Mouse (Mus musculus): ENCODE results near the gene Wdr82. TPM values are rescaled to one million over a fixed set of nuclear protein-coding genes. Genes with fewer than 3 reads are reported as not detected.
"Not testable (repeated sequence)": the region's sequence is repeated elsewhere in the genome, so short reads cannot be mapped to it uniquely, and the experiment has no call there.

Wdr82 gene
- total RNA-seq, 2 experiments from 2014 or later = 168 to 170 TPM

DNA sequence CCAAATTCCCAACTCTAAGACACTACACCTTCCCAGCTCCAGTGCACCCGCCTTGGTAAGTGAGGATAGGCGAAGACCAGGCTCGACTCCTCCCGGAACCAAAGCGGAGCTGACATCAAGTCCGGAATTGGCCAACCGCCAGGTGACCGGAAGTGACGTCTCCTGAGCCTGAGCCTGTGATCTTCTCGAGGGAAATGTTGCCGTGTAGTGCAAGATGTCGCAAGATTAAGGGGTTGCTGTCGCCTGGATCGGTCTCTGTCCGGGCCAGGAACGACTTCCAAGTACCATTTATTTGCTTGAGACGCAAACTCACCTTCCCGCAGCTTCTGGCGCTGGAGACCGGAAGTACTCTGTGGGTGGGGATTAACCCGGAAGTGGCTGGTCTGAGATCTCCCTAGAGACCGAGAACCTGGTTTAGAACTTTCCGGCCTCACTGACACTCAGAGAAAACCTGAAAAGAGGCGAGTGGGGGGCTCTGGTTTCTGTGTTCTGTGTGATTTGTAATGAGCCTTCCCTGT, 10.9 kb upstream of the Wdr82 start:
- peak; percentile 98 for DNase-seq
- intact Hi-C loops (cut with DNase I) = no loop called here

DNA sequence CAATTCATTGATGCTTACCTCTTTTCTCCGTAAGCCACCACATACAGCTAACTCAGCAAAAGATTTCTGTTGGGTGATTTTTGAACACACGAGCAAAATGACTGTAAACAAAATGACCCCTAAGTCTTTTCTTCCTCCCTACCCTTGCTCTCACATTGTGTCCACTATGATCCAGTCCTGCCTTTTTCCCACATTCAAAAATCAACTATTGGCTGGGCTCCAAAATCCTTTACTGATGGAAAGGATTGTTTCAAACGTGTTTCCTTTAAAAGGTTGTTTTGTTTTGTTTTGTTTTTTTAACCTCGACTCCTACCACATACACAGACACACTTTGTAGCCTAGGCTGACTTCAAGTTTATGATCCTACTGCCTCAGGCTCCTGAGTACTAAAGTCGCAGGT, 10.3 kb upstream of the Wdr82 start:
- no peak for DNase-seq
- intact Hi-C loops (cut with DNase I) = no loop called here

DNA sequence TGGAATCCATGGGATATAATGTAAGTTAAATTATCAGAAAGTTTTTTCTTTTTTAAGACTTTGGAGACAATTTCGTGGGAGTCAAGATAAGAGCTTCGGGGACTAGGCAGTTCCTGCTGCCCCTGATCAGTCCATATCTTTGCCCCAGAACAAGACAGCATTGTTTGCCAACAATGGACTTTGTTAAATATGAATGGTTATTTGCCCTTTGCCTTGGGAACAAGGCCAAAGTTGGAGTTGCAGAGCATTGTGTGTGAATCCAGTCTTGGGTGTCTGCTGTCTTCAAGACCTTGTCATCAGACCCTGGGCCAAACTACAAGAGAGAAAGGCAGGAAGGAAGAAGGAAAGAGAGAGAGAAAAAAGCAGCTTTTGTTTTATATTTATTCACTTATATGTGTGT, 4.0 kb upstream of the Wdr82 start:
- DNase-seq = no peak
- intact Hi-C loops (cut with DNase I) = no loop called here

DNA sequence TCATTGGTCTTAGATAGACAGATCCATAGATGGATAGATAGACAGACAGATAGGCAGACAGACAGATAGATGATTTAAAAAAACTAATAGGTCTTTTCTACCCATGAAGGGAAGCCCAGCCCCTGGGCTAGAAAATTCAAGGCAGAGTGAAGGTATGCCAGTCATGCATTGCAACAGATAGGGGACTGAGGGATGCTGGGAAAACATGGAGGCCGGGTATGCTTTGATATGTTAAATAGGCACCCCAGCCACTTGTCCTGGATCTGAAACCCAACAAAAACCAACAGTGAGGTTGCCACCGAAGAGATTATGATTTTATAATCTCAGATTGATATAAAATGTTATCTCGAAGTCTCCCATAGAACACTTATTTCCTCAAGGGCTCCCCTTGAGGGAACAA, 3.5 kb upstream of the Wdr82 start:
- intact Hi-C loops (cut with DNase I) = no loop called here
- no peak for DNase-seq

DNA sequence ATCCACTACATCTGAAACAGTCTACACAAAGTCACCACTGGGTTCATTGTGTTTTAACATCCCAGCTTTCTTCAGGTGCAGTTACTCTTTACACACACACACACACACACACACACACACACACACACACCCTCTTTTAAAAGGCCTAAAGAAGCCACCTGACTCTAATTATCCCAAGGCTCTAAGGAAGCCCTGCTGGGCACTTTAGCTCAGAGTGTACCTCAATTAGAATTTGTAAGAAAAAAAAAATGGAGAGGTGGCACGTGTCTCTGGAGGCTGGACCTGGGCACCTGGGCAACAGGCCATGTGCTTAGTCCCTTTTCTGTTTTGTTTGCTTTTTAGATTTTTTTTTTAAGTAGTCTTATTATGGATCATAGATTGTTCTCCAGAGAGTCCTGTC, 3.0 kb upstream of the Wdr82 start:
- DNase-seq = no peak
- intact Hi-C loops (cut with DNase I) = no loop called here

DNA sequence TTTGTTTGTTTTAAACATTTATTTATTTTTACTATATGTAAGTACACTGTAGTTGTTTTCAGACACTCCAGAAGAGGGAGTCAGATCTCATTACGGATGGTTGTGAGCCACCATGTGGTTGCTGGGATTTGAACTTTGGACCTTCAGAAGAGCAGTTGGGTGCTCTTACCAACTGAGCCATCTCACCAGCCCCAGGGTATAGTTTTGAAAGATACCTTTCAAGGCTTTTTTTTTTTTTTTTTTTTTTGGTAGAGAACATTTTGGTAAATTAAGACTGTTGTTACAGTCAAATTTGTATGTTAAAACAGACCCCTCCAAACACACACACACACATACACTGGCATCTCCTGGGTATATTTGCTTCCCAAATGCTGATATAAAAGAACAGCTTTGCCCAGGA, 1.7 kb upstream of the Wdr82 start:
- DNase-seq; intact Hi-C loops (cut with DNase I): not testable (repeated sequence)

DNA sequence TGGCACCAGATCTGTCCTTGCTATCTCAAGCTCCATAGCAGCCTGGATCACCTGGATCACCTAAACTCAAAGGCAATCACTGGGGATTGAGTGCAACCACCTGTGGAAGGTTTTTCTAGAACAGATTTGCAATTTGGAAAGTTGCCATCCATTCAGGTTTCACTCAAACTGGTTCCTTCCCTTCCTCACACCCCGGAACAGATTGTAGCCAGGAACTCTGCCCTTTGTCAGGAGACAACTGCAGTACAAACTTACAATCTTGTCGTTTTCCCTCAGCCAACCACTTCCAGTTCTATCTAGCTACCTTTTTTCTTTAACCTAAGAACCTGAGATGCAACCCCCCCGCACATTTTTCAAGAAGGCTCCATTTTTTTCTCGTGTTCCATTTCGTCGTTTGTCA, 811 bp upstream of the Wdr82 start:
- intact Hi-C loops (cut with DNase I) = no loop called here

DNA sequence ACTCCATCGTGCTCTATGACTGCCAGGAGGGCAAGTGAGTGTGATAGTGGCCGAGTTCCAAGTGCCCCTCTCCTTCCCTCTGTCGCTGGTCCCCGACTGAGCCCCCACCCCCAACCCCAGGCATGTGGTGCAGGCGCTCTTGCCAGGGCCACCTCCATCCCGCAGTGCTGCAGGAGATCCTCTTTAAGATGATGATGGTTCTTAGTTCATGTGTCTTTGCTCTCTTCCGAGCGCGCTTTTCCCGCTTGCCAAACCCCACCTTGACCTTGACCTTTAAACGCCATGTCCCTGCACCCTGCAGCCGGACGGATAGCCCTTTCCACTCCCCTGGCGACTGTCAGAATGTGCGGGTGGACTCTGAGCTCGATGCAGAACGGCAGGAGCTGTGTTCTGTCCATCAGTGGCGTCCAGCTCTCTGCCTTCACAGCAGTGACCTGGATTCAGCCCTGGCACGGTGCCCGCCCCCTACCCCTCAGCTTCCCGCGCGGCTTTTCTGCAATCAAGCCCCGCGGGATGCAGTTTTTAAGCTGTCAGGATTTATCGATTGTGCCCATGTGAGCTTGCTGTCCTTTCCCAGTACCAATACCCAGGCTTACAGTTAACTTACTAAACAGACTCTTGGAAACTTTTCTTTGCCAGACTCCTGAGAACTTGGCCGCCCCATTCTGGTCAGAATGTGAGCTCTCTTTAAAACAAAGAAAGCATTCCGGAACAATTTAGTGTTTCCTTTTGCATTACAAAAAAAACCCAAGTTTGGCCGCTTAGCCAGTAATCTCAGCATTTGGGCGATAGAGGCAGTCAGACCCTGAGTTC, 824 bp downstream of the Wdr82 start:
- intact Hi-C loops (cut with DNase I) = no loop called here
- peak; percentile 81 for DNase-seq

More for the DNA sequence above, 811 bp upstream of the Wdr82 start:
- no peak for DNase-seq

DNA sequence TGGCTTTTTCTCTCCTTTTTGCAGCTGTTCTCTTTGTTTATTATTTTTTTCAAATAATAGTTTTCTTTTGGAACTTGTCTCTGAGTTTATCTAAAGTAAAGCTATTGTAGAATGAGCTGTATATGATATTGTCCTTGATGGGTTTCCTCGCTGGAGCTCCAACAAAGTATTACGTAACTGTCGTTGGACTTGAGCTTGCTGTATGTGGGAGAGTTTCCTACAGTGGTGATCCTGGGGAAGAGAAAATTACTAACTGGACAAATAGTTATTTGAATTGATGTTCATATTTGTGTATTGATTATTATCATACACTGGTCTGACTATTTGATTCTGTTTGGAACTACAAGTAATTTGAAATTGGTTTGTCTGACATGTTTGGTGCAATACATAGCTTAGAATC, 1.8 kb downstream of the Wdr82 start:
- intact Hi-C loops (cut with DNase I) = no loop called here

DNA sequence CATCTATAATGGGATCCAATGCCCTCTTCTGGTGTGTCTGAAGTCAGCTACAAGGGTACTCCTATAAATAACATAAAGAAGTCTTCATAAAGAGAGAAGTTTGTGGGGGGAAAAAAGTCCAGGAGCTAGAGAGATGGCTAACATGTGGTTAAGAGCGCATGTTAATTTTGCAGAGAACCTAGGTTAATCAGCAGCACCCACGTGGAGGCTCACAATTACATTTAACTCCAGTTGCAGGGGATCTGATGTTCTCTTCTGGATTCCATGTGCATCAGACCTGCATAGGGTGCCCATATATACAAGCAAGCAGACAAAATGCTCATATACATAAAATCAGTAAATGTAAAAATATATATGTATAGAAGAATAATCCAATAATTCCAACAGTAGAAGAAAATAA, 2.6 kb downstream of the Wdr82 start:
- intact Hi-C loops (cut with DNase I) = no loop called here
- DNase-seq = no peak

More for the DNA sequence above, 1.8 kb downstream of the Wdr82 start:
- DNase-seq = no peak

DNA sequence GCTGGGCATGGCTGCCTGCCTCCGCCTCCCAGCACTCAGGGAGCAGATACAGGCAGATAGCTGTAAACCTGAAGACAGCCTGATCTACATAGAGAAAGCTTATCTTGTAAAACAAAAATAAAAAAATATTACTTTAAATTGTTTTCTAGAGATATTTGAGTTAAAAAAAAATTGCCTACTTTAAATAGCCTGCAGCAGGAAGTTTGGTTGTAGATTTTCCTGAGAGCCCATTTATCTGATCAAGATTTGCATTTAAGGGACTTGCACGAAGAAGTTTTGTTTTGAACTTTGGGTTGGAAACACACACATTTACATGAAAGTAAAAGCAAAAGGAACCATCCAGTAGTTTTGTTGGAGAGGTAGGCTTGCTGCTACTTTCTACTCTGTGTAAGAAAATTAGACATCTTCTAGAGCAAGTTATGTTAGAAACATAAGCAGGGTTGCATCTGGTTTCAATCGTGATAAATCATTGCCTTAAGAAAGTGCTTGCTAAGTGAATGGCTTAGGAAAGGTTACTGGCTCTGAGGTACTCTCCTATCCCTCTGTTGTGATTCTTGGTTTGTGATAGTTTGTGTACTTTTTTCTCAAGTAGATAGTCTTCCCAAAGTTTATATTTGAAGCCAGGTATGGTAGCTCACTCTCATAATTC, 4.9 kb downstream of the Wdr82 start:
- intact Hi-C loops (cut with DNase I) = no loop called here
- DNase-seq = no peak

DNA sequence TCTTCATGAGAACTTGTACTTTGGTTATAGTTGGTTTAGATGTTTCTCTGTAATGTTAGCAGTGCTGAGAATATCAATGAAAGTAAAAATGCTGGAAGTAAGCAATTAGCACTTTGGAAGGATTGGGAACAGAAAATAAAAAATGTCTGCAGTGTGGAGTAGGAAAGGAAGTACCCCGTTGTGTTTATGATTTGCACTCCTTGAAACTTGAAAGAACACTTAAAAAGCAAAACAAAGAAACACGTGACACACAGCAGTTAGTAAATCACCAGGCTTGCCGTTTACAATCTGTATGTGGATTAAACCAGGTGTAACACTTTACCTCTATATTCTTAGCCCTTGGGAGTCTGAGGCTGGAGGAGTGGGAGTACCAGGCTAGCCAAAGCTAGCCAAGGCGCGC, 6.0 kb downstream of the Wdr82 start:
- intact Hi-C loops (cut with DNase I) = no loop called here
- DNase-seq = no peak

DNA sequence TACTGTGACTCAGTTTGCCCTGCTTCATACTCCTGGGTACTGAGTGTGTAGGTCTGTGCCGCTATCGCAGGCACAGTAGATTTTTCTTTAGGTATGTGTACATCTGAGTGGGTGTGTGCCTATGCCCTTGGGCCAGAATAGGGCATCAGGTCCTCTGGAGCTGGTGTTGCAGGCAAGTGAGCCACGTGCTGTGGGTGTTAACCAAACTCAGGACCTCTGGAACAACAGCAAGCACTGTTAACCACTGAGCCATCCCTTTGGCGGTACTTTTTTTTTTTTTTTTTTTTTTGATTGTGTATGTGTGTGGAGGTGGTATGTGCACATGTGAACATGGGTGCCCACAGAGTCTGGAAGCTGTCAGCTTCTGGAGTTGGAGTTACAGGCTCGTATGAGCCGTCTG, 7.1 kb downstream of the Wdr82 start:
- DNase-seq = no peak
- intact Hi-C loops (cut with DNase I) = no loop called here

DNA sequence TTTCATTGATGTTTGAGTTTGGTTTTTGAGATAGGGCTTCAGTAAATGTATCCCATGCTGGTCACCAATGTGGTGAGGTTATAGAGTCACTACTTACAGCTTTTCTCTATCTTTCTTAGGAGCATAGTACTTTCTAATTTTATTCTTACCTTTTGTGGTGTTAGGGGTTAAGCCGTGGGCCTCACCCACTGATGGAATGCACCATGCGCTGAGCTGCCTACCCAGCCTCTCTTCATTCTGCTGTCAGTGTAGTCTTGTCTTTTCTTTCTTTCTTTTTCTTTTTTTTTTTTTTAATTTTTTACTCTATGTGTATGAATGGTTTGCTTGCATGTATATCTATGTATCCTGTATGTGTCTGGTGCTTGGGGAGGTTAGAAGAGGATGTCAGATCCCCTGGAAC, 8.7 kb downstream of the Wdr82 start:
- no peak for DNase-seq
- intact Hi-C loops (cut with DNase I) = no loop called here

DNA sequence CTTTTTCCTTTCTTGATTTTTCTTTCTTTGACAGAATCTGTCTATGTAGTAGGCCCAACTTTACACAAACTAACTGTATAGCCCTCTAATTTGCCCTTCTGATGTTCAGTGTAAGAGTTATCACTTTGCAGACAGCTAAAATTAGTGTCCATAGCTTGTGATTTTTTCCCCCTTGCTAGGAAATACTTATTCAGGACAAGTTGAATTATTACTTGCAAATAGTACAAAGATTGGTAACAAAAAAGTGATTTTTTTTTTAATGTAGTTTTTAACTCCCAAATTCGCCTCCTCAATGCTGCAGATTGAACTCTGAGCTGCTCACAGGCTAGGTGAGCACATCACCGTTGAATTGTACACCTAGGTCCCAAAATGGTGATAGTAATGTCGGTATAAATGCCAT, 9.2 kb downstream of the Wdr82 start:
- no peak for DNase-seq
- intact Hi-C loops (cut with DNase I) = no loop called here

DNA sequence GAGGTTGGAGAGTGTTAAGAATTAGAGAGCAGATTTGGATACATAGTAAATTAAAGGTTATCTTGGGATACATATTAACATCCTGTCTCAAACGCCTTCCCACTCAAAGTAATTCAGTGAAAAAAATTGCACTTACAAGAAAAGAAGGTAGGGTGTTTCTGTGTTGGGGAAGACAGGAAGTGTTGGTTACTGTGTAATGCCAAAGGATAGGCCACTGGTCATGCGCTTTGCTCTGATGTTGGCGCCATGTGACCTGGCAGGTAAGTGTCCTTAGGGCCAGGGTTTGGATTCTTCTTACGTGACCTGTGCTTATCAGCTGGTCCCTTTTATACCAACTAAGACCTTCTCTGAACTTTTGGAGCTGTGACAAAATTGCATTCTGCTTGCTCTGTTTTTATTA, 11.4 kb downstream of the Wdr82 start:
- intact Hi-C loops (cut with DNase I) = no loop called here
- DNase-seq = no peak

DNA sequence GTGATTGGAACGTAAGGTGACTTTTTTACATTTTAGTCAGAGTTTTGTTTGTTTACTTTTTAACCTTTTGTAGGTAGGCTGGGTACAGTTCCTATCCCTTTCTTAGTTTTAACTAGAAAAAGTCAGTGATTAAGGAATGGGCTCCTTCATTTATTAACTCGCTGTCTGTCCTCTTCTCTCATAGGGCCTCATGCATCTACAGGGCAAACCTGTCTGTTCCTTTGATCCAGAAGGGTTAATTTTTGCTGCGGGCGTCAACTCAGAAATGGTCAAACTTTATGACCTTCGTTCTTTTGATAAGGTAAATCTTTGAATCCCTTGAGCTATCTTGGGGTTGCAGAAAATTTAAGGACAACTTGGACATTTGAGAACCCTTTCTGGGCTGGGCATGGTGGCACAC, 13.3 kb downstream of the Wdr82 start:
- DNase-seq = no peak
- intact Hi-C loops (cut with DNase I) = no loop called here

DNA sequence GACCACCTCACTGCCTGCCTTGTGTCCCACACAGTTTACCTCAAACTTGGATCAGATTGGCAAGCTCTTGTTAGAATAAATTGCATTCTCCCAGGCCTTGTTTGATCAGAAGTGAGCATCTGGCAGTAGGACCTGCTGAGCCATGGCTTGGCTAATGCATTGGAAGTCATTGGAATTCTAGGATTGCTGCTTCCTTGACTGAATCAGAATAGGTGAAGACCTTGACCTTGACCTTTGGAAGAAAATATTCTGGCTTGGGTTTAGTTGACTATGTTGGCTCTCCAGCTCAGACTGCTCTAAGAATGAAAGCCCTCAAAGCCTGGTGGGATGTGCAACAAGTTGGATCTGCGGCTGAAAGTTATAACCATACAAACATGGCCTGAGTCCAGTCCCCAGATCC, 20.6 kb downstream of the Wdr82 start:
- intact Hi-C loops (cut with DNase I) = no loop called here

DNA sequence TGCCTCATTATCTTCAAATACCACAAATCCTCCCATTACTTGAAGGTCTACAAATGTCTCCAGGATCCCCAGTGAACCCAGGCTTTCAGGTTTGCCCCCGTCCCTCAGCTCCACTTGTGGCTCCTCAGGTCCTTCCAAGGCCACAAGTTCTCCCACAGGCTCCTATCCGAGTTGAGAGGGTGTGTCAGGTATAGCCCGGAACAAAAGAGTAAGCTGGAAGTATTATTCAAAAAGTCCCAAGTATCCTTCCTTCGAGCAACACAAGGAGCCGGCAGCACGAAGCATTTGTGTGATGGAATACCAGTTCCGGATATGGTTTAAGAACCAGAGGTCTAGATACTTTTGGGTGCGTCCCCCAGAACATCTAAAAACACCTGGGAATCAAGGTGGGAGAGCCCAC, 21.3 kb downstream of the Wdr82 start:
- DNase-seq = no peak
- intact Hi-C loops (cut with DNase I) = no loop called here

More for the DNA sequence above, 20.6 kb downstream of the Wdr82 start:
- no peak for DNase-seq

DNA sequence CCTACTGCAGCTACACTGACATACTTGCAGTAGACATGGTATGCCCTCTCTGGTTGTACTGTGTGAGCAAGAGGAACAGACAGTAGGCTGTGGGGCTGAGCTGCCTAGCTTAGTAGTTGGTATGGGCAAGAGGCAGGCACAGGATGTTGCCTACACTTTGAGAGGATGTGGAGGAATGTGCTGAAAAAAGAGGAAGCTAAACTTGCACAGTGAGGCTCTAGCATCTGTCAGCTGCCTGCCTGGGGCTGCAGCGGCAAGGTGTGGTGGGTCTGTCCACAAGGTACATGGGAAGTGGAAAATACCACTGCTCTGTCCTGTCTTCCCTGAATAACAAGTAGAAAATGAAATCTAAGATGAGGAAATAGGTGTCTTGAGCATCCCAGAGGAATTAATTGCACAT, 22.3 kb downstream of the Wdr82 start:
- DNase-seq = no peak
- intact Hi-C loops (cut with DNase I) = no loop called here

DNA sequence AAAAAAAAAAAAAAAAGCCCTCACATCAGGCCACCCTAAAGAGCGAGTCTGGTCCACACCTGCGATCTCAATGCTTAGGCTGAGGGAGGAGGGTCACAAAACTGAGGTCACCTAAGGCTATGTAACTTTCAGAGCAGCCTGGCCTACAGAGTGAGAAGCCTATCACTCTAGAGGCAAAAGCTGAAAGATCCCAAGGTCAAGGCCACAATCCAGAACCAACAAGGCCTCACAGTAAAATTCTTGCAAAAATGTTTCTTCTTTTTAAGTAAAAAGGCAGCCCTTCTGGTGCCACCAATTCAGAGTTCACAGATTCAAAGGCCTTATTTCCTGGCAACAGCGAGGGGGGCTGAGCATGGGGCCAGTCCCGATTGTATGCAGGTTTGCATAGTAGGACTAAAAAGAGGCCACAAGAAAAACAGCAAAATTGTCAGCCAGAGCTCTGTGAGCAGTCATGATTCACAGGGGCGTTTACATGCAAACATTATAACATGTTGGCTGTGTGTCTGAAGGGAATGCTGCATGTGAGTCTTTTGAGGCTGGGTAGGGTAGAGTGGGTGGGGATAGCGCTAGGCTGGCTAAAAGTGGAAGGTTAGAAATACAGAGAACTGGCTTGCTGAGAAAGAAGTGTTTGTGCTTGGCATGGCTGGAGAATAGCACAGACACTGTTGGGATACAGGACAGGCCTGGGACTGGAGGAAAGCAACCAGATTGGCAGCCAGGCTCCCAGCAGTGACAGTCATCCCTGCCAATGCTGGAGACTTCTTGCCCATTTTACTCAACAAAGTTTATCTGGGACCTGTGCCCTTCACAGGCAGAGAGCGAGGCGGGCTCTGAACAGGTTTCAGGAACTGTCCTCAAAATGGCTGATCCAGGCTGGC, 23.4 kb downstream of the Wdr82 start:
- DNase-seq = peak; percentile 38
- intact Hi-C loops (cut with DNase I) = no loop called here

Measured in left cerebral cortex, postnatal 4 days (tissue).